Mouse (Mus musculus) v-Abl transformed pro-B cells (cell line): ENCODE measurements at regions not wholly inside any gene's neighbourhood (a gene's known extent, or its start where the extent isn't known, plus 50 kb on each side); places are given as distances from the start of the nearest gene placed in this dataset.

Source experiments
- in situ Hi-C, 2 experiments: fragments of 400-800 bp; cut with MboI; formaldehyde crosslinking; loops; one replicate each; pipeline ENCODE4 v1.15.1; 2025; ENCODE audit not compliant: unreplicated experiment in 2 of 2

DNA sequence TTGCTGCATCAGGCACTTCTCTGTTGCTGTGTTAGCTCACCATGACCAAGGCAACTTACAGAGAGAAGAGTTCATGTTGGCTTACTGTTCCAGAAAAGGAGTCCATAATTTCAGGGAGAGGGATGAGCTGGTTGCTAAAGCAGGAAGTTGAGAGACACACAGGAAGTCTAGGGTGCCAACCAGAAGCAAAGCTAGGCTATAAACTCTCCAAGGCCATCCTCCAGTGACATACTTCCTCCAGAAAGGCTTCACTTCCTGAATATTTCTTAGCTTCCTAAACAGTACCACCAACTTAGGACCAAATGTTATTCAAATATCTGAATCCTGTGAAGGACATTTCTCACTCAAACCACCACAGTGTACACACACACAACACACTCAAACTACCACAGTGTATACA, 2010.6 kb downstream of the A830018L16Rik start:
- in situ Hi-C loops = no loop called here

DNA sequence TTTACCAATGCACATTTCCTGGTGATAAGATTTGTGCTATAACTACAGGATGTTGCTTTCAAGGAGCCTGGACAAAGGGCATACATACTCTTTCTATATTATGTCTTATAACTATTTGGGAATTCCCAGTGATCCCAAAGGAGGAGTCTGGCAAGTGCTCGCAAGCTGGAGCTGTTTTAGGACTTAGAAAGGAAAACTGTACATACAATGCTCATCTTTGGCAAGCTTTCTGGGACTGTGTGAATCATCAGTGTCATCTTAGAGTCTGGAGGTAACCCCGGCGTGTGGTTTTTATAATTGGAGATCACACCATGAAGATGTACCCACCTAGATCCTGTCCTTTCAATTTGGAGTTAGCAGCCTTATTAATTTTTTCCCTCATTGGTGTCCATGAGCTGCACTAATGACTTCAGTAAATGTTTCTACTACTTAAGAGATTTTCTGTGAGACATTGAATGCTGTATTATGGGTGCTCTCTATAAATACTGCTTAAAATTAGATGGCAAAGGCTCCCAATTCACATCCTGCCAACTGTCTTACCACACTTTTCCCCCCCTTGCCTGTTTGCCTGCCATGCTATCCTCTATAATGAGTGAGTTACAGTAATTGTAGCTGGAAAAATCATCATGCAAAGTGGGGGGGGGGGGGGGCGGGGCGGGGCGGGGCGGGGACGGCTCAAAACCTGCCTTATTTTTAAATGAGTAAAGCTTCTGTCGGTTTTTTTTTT, 2011.9 kb downstream of the A830018L16Rik start:
- in situ Hi-C loops = no loop called here

- in situ Hi-C loops = no loop called here
These were observed 2012.6 kb downstream of the A830018L16Rik start for GRCm38 (mm10) chr1:13426328-13427067.

DNA sequence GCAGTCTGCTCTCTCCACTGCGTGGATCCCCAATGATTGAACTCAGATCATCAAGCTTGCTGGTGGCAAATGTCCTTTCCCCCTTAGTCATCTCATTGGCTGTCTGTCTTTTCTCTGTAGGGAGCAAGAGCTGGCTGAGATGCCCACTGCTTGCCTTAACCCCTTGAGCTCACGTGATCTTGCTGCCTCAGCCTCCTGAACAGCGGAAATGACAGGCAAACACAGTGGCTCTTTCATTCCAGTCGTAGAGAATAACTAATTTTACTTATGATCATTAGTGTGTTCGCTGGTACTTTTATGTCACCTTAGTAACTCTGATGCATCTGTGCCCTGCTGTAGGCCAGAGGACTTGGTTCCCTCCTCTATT, 2013.1 kb downstream of the A830018L16Rik start:
- in situ Hi-C loops = no loop called here

GRCm38 (mm10) chr1:13427501-13428207, 2013.7 kb downstream of the A830018L16Rik start:
- in situ Hi-C loops = no loop called here

- in situ Hi-C loops = no loop called here
These were observed 2024.0 kb downstream of the A830018L16Rik start for GRCm38 (mm10) chr1:13437747-13438394.

DNA sequence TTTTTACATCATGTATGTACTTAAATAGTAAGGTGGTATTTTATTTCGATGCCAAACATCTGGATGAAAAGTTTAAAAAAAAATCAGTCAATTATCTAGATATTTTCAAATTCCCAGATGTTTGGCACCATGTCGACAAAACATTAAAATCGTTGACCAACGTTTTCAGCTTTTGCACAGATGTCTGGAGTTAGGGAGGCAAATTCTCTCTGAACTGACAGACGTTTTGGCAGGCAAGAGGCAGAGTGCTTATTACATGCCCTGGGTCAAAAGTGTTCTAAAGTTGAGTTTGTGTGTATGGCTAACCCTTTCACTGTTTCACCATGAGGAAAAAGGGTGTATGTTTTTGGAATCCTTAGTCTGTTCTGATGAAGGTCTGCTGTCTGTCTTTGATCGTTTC, 2028.5 kb downstream of the A830018L16Rik start:
- in situ Hi-C loops = no loop called here

DNA sequence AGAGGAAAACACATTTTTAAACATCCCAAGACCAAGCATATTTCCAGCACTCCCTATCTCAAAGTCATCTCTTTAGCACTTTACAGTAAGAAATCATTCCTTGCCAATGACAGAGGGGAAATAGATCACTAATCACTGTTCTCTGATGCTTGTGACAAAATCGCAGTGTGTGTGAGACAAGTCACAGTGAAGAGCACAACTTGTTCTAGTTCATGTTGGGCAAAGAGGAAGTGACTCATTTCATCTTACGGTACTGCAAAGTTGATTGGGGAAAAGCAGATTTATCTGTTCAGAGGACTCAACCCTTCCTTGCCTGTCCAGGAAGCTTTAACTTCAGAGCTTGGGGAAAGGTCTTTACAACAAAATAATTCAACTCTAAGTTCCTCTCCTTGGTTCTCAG, 2040.6 kb downstream of the A830018L16Rik start:
- in situ Hi-C loops = no loop called here

DNA sequence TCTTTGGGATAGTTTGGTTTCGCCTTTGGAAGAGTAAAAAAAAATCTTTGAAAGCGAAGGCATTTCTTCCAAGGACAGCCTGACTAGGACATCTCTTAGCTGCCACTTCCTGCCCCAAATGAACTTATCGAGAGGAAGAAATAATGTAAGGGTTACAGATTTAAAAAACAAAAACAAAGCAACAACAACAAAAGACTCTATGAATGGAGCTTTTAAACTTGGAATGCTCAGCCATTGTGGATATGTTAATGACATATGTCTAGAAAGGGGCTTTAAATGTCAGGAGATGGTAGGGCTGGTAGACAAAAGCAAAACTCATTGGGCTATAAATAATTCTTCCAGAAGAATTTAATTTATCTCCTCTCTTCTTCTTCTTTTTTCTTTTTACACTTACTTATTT, 2041.7 kb downstream of the A830018L16Rik start:
- in situ Hi-C loops = no loop called here

GRCm38 (mm10) chr1:13464311-13464710, 2050.4 kb downstream of the A830018L16Rik start:
- in situ Hi-C loops = no loop called here

DNA sequence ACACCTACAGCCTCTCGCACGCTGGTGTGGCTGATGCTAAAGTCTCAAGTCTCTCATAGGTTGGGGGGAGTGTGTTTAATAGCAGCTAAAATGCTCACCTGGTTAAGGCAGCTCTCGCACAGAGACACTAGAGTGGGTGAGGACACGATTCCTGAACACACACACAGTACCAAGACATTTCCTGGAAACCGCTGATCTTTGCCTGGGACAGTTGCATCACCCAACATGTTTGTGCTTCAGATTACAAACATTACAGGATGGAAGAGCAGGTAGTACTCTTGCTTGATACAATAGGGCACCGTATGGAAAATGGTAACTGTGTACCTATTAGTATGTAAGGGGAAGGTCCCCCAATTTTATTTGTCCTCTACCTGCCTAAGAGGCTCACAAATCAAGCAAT, 2053.3 kb downstream of the A830018L16Rik start:
- in situ Hi-C loops = no loop called here

DNA sequence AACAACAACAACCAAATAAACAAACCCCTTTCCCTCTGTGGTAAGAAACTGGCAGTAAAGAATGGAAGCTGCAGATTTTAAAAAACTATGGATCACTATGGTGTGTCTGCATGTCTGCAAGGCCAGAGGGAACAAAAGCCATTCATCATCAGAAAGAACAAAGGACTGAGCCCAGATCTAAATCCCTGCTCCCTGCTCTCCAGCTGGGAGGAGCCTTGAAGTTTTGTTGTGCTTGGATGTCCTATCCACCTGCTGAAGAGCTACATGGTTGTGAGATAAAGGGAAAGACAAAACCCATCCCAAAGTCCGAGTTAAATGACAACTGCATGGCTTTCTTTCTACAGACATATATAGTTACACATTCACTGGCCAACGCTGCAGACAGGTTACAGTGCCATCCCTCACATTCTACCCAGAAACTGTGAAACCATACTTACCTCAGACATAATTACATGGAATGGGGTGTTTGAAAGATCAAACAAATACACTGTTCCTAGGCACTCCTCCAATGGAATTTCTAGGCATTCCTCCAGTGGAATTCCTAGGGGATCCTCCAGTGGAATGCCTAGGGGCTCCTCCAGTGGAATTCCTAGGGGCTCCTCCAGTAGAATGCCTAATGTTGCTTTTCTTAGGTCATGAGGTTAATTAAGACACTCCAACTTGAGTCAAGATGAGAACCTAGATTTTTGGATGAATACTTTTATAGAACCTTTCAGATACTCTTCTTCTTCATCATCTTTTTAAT, 2054.2 kb downstream of the A830018L16Rik start:
- in situ Hi-C loops = no loop called here

DNA sequence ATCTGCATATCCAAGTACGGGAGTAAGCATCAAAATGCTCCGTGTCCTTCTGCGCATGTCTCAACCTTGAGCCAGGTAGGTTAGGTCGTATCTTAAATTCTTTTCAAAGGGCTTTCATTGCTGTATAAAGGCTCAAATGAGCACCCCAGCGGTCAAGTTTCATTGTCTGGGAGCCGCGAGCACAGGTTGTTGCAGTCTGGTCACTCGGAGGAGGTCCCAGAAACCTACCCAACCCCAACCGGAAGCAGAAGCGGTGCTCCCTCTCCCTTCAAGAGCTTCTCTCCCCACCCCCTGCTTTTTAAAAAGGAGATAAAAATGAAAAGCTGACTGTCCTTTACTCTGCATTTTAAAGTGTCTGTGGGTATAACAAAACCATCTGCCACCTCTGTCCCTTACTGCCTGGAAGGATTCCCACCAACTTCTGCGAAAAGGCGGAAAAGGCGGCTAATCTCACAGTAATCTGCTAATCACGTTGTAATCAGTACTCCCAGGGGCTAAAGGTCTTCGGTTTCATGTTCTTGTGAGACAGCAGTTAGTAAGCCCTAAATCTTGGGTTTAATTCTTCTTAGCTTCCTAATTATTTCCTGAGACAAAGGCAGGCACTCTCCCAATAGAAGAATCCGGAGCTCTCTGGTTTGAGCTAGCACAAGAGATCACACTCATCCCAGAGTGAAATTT, 2081.0 kb downstream of the A830018L16Rik start:
- in situ Hi-C loops = no loop called here

DNA sequence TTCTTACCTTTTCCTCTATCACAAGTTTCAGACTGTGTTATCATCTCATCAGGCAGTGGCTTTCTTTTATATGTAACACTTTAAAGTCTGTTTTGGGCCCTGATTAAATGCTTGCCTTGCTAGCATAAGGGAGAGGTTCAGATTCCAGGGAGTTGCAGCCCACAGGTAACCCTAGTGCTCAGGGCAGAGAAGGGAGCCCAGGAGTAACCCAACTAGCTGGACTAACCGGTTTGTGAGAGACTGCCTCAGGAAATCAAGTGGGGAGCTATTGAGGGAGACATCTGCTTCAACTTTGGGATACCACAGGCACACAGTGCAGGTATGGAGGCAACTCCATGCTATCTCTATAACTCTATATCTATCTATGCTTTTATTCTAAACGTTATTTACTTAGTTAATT, 2082.5 kb downstream of the A830018L16Rik start:
- in situ Hi-C loops = no loop called here

- in situ Hi-C loops = loop anchor here (10.0 kb wide), 2 partner anchors 136 to 356 kb away; no protein-coding TSS in a partner anchor
These were observed 2086.6 kb downstream of the A830018L16Rik start for GRCm38 (mm10) chr1:13500456-13500855.

GRCm38 (mm10) chr1:13501938-13502337, 2088.0 kb downstream of the A830018L16Rik start:
- in situ Hi-C loops = loop anchor here (10.0 kb wide), 2 partner anchors 137 to 357 kb away; no protein-coding TSS in a partner anchor

- in situ Hi-C loops = no loop called here
These were observed 2099.9 kb downstream of the A830018L16Rik start for GRCm38 (mm10) chr1:13513761-13514160.
